Mouse (Mus musculus): ENCODE results near the gene Gm20388.

DNA sequence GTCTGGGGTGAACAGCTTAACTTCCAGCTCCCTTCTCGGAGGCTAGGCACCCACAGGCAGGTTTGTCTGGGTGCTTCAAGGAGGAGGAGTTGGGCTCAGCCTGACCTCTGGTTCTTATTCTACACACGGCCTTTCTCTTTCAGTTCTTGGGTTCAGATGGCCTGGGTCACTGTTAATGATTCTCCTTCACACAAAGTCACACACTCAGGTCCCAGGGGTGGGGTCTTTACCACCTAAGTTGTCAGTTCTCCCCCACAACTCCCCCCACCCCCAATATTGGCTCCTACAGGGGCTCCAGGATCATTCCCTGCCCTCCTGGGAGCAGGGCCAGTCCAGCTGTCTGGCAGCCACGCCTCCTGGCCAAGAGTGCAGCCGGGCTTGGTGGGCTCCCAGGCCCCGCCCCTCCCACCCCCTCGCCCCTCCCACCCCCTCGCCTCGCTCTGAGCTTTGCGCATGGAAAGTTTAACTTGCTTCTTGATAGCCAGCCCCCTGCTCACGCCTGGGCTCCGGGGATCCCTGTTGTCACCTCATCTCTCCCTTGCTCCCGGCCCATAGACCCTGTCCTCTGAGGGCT lies 605.6 kb downstream of the Gm20388 start:
- TF ChIP-seq POLR2A (IDR thresholded peaks at IDR 0.05; ENCODE audit: insufficient read depth, low read depth, low read length) (no peak), CTCF (IDR thresholded peaks at IDR 0.05; ENCODE audit: insufficient read depth, low read depth, low read length) (no peak)

Measured in olfactory bulb, adult 2 months (tissue).